Mouse (Mus musculus) T-helper 2 cell (primary cell): Measurements from ENCODE around the gene Tmc8.

Experiments used
- in situ Hi-C: fragments of 300-600 bp; cut with MboI, MseI; formaldehyde crosslinking; loops from one replicate; pipeline ENCODE4 v1.15.1; 2025; ENCODE audit warnings: high pct_unique_total_duplicates

Gene Tmc8

GRCm38 (mm10) chr11:117796954-117797353 lies 15.1 kb downstream of the Tmc8 start:
- in situ Hi-C loops = no loop called here

- in situ Hi-C loops = no loop called here
Measured at GRCm38 (mm10) chr11:117797511-117798159, 15.8 kb downstream of the Tmc8 start, which contains the start of gene 6030468B19Rik. Gene 6030468B19Rik (plus strand): TSS chr11:117797660.

- in situ Hi-C loops = no loop called here
Measured at GRCm38 (mm10) chr11:117798160-117798541, 16.3 kb downstream of the Tmc8 start.

- in situ Hi-C loops = no loop called here
Measured at GRCm38 (mm10) chr11:117799174-117799573, 17.3 kb downstream of the Tmc8 start.

GRCm38 (mm10) chr11:117800038-117800437 lies 18.2 kb downstream of the Tmc8 start:
- in situ Hi-C loops = loop anchor here (25.0 kb wide), 1 partner anchor 1413 kb away; no protein-coding TSS in a partner anchor

- in situ Hi-C loops = loop anchor here (25.0 kb wide), 1 partner anchor 1414 kb away; no protein-coding TSS in a partner anchor
Measured at GRCm38 (mm10) chr11:117801650-117802049, 19.8 kb downstream of the Tmc8 start.

GRCm38 (mm10) chr11:117803166-117803688 lies 21.4 kb downstream of the Tmc8 start:
- in situ Hi-C loops = loop anchor here (25.0 kb wide), 1 partner anchor 1416 kb away; no protein-coding TSS in a partner anchor

- in situ Hi-C loops = loop anchor here (25.0 kb wide), 1 partner anchor 1419 kb away; no protein-coding TSS in a partner anchor
Measured at GRCm38 (mm10) chr11:117806781-117807180, 24.9 kb downstream of the Tmc8 start.

- in situ Hi-C loops = loop anchor here (25.0 kb wide), 1 partner anchor 1422 kb away; no protein-coding TSS in a partner anchor
Measured at GRCm38 (mm10) chr11:117809407-117810311, 27.8 kb downstream of the Tmc8 start, which contains the start of the genes Gm20708 and Syngr2. Gene Gm20708 (plus strand): TSS chr11:117809668. Gene Syngr2 (plus strand): TSS chr11:117809668.

- in situ Hi-C loops = loop anchor here (25.0 kb wide), 1 partner anchor 1423 kb away; no protein-coding TSS in a partner anchor
Measured at GRCm38 (mm10) chr11:117810401-117811046, 28.6 kb downstream of the Tmc8 start.

GRCm38 (mm10) chr11:117813867-117814266 lies 32.0 kb downstream of the Tmc8 start:
- in situ Hi-C loops = loop anchor here (25.0 kb wide), 1 partner anchor 1427 kb away; no protein-coding TSS in a partner anchor

- in situ Hi-C loops = loop anchor here (25.0 kb wide), 1 partner anchor 1428 kb away; no protein-coding TSS in a partner anchor
Measured at GRCm38 (mm10) chr11:117814704-117815366, 33.0 kb downstream of the Tmc8 start.

- in situ Hi-C loops = loop anchor here (25.0 kb wide), 1 partner anchor 1429 kb away; no protein-coding TSS in a partner anchor
Measured at GRCm38 (mm10) chr11:117815850-117816249, 34.0 kb downstream of the Tmc8 start.

- in situ Hi-C loops = loop anchor here (25.0 kb wide), 1 partner anchor 1429 kb away; no protein-coding TSS in a partner anchor
Measured at GRCm38 (mm10) chr11:117816389-117816996, 34.6 kb downstream of the Tmc8 start.

- in situ Hi-C loops = loop anchor here (25.0 kb wide), 1 partner anchor 1432 kb away; no protein-coding TSS in a partner anchor
Measured at GRCm38 (mm10) chr11:117819095-117819494, 37.2 kb downstream of the Tmc8 start.

GRCm38 (mm10) chr11:117820173-117820572 lies 38.3 kb downstream of the Tmc8 start:
- in situ Hi-C loops = loop anchor here (5.0 to 25.0 kb wide), 2 partner anchors 68 to 1433 kb away; no protein-coding TSS in a partner anchor

- in situ Hi-C loops = loop anchor here (5.0 to 25.0 kb wide), 2 partner anchors 70 to 1435 kb away; no protein-coding TSS in a partner anchor
Measured at GRCm38 (mm10) chr11:117821868-117822267, 40.0 kb downstream of the Tmc8 start.

- in situ Hi-C loops = loop anchor here (5.0 to 25.0 kb wide), 2 partner anchors 70 to 1435 kb away; no protein-coding TSS in a partner anchor
Measured at GRCm38 (mm10) chr11:117822728-117823241, 40.9 kb downstream of the Tmc8 start.

- in situ Hi-C loops = loop anchor here (5.0 to 25.0 kb wide), 2 partner anchors 71 to 1436 kb away; no protein-coding TSS in a partner anchor
Measured at GRCm38 (mm10) chr11:117823411-117823810, 41.5 kb downstream of the Tmc8 start.
